Mouse (Mus musculus) heart, embryonic 10.5 days (tissue): ENCODE results near the gene Cldn15. TPM values are rescaled to one million over a fixed set of nuclear protein-coding genes. Genes with fewer than 3 reads are reported as not detected.
A peak's percentile ranks its signal among the peaks of the same experiment; 100 is the strongest.

Experiments used
- DNase-seq: peaks from one replicate; pipeline ENCODE4 v3.0.0-alpha.2; 2017; ENCODE audit warnings: low spot score
- H3K27ac ChIP-seq: fragments of 300-500 bp; sonication (generic); 2 replicates; pipeline ENCODE4 v1.5.1; 2016; ENCODE audit warnings: mild to moderate bottlenecking
- H3K27me3 ChIP-seq: fragments of 300-500 bp; sonication (generic); 2 replicates; pipeline ENCODE4 v1.6.1; 2016; ENCODE audit warnings: mild to moderate bottlenecking; ENCODE audit not compliant: poor library complexity, insufficient read depth, severe bottlenecking
- H3K36me3 ChIP-seq: fragments of 300-500 bp; sonication (generic); 2 replicates; pipeline ENCODE4 v1.6.1; 2016; ENCODE audit warnings: mild to moderate bottlenecking, moderate library complexity
- H3K4me1 ChIP-seq: fragments of 300-500 bp; sonication (generic); 2 replicates; pipeline ENCODE4 v1.6.1; 2016; ENCODE audit warnings: mild to moderate bottlenecking
- H3K4me3 ChIP-seq: fragments of 300-500 bp; sonication (generic); 2 replicates; pipeline ENCODE4 v1.5.1; 2016; ENCODE audit warnings: mild to moderate bottlenecking, moderate library complexity
- H3K9me3 ChIP-seq: fragments of 300-500 bp; sonication (generic); 2 replicates; pipeline ENCODE4 v1.6.1; 2016; ENCODE audit warnings: mild to moderate bottlenecking, moderate library complexity
- WGBS: fragments of 180-500 bp; shearing (Covaris S2); methylation state at CpG from one replicate; pipeline ENCODE4 v1.1.7; 2016; 5-methylcytosine and 5-hydroxymethylcytosine counted together
- polyA plus RNA-seq: library from polyadenylated mRNA; unstranded; fragments of >200 nt; fragmentation: Nextera tagmentation; extraction: Ambion mirVana; gene quantifications from 2 replicates; pipeline ENCODE4 v1.2.1, GENCODE M21; 2016

Gene Cldn15
- polyA plus RNA-seq: 0.50 and 0.69 TPM in 2 replicates

DNA sequence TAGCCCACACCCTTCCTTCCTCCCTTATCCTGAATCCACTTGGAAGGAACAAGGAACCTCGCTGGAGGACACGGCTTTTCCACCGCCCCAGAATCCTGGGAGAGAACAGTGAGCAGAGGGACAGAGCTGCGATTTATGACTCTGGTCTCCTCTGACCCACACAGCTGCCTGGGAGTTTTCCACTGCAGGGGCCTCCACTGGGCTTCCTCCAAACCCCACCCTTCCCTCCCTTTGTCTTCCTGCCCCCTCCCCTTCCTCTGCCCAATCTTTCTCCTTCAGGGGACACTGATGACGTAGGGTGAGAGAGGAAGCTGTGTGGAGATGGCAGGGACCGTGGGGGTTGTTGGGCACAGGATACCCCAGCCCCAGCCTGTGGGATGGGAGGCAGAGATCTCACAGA is at the start of gene Cldn15:
TSS of gene Cldn15 (plus strand) at position 286 of the 400 bp plus-strand sequence.
- WGBS: 65% methylated on average over 6 of the region's 6 CpGs
- Histone ChIP-seq H3K4me1 (peaks cover 47% of the 10 kb centered on the region), H3K27me3 (no peaks in the 10 kb centered on the region), H3K4me3 (no peak within 1 kb of the TSS), H3K27ac (peak within 1 kb of the TSS; percentile 79), H3K36me3 (peaks cover 43% of the 10 kb centered on the region), H3K9me3 (no peaks in the 10 kb centered on the region)
- DNase-seq: no peak

DNA sequence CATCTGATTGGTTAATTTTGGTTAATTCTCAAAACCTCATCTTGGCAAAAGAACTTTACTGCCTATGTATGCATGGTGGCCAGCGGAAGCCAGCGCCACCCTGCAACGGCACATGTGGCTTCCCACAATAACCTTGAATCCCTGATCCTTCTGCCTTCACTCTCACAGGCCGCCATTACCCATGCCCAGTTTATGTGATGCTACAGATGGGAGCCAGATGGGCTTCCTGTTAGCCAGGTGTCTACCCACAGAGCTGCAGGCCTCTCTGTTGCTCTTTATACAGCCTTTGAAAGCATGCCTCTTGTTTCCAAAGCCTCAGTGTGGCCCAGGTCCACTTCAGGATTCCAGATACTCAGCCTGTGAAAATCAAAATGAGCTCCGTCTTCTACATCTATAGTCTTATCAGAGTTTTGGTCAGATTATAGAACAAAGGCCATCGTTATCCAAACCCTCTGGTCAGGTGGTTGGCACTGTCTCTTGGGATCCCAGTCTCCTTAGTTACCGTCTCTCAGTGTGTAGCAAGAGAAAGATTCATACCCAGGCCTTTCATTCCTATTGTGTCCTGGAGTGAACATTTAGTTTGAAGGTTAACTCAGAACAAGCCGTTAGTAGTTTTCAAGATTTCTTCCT is 48.7 kb upstream of the Cldn15 start:
- Histone ChIP-seq H3K4me3 (no peak overlapping the region), H3K4me1 (peaks cover 6% of the 10 kb centered on the region), H3K9me3 (no peaks in the 10 kb centered on the region), H3K27ac (no peak overlapping the region), H3K36me3 (peaks cover 12% of the 10 kb centered on the region), H3K27me3 (no peaks in the 10 kb centered on the region)
- 93% methylated on average over 8 of the region's 8 CpGs for WGBS
- DNase-seq: no peak

DNA sequence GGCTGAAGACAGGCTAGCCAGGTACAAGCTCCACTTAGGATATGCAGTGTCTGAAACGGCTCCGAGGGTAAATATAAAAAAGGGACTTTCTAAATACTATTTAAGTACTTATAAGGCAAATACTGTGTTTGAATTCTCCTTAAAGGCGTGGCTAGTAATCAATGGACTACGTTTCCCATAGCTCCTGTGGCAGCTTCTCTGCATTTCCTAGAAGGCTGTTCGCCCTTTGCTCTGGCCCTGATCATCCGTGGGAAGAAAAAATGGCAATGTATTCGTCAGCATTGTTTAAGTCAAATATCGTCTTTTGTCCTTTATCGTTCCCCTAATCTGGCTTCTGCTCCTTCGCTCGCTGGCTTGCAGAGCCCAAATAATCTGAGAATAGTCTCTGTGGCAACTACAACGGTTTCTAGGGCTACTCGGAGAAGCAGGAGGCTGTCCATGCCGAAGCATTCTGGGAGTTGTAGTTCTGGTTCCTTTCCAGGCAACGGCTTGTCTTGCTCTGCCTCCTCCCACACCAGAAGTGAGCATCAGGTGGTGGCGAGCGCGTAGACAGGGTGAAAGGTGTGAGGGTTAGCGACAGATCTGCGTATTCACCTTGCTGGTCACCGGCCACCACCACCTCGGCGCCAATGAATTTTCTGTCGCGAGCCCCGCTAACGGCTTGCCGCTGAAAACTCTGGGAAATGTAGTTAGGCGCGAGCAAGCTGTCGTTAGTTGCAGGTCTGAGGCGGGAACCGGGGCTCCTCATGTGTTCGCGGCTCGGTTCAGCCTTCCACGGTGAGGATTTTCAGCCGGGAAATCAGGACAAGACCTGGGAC is 47.6 kb upstream of the Cldn15 start:
- H3K4me3 ChIP-seq: peak overlapping the region; percentile 69
- peaks cover 9% of the 10 kb centered on the region for H3K4me1 ChIP-seq
- no peaks in the 10 kb centered on the region for H3K9me3 ChIP-seq
- H3K36me3 ChIP-seq: peaks cover under 1% of the 10 kb centered on the region; the same call in 1 of the 2 replicates
- peak; percentile 94 for DNase-seq
- H3K27ac ChIP-seq: peak overlapping the region; percentile 86
- WGBS: 4% methylated on average over 38 of the region's 38 CpGs
- H3K27me3 ChIP-seq: no peaks in the 10 kb centered on the region

DNA sequence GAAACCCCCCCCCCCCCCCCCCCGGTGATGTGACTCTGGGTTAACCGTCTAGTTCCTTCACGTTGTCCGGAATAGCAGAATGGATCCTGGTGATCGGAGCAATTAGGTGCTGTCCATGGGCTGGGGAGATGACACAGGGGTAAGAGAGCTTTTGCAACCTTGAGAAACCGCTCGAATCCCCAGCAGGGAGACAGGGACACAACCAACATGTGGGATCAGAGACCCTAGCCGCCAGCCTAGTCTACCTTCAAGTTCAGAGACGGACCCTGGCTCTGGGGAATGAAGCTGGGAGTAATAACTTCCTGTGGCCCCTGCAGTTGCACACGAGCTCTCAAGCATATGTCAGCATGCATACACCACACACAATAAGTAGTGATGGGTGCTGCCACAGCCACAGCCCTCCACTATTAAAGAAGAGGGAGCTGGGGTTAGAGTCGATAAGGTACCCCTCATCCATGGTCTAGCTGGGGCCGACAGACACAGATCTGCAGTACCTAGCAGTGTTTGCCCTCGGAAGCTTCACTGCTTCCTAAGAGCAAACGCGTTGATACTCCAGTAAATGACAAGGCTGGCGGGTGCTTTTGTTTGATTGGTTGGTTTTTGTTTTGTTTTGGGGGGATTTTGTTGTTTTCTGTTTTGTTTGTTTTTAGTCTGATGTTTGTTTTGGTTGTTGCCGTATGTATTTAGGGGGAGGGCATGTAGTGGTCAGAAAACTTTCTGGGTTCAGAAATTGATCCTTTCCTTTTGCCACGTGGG is 46.7 kb upstream of the Cldn15 start:
- Histone ChIP-seq H3K27ac (peak overlapping the region; percentile 86), H3K36me3 (0 out of 2 replicates have a peak, but pooled peaks cover 1% of the 10 kb centered on the region), H3K4me1 (peaks cover 10% of the 10 kb centered on the region), H3K27me3 (no peaks in the 10 kb centered on the region), H3K4me3 (peak overlapping the region; percentile 69), H3K9me3 (no peaks in the 10 kb centered on the region)
- WGBS: 19% methylated on average over 18 of the region's 18 CpGs
- DNase-seq: no peak

DNA sequence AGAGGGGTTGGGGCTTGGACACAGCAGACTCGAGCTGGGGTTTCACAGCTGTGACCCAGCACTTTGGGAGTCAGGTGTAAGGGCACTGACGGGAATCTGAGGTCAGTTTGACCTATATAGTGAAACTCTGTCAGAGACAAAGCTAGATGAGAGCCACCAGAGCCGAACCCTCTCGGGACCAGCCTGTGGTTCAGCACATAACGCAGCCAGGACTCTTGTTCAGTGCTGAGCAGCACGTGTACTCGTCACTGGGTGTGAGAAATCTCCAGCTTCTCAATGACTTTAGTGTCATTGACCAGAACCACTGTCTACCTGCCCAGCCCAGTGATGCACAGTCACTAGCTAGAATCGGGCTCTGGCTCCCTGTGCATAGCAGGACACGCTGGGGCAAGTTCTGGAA is 43.6 kb upstream of the Cldn15 start:
- H3K9me3 ChIP-seq: no peaks in the 10 kb centered on the region
- H3K4me1 ChIP-seq: peaks cover 10% of the 10 kb centered on the region
- 85% methylated on average over 9 of the region's 9 CpGs for WGBS
- 0 out of 2 replicates have a peak, but pooled peaks cover 5% of the 10 kb centered on the region for H3K36me3 ChIP-seq
- H3K4me3 ChIP-seq: no peak overlapping the region
- no peaks in the 10 kb centered on the region for H3K27me3 ChIP-seq
- H3K27ac ChIP-seq: no peak overlapping the region
- no peak for DNase-seq

DNA sequence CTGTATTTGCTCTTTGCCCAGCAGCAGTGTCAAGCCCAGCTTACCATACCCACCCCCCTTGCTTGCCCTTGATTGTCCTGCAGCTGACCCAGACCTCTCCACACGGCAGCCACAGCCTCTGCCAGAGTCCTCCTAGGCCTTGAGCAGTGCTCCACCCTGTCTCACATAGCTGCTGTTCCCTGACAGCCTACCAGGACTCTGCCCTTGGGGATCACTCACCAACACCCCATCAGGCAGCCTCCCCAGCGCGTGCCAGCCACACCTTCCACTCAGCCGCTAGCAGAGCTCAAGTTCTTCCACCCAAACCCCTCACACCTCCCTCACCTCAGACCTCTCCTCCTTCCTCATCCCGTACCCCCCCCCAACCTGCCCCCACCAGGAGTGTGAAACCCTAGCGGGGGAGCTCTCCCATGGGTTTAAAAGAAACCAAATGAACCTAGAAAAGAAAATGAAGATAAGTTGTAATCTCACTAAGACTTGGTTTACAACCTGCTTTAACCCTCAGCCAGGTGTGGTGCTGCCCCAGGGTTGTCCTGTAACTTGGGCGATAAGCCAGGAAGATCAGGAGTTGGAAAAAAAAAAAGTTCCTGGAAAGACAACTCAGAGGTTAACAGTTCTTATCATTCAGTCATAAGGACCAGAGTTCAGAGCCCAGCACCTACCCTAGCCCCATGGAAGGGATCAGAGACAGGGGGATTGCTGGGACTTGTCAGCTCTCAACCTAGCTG is 42.5 kb upstream of the Cldn15 start:
- no peak for DNase-seq
- WGBS: 50% methylated on average over 7 of the region's 7 CpGs
- no peak overlapping the region for H3K4me3 ChIP-seq

DNA sequence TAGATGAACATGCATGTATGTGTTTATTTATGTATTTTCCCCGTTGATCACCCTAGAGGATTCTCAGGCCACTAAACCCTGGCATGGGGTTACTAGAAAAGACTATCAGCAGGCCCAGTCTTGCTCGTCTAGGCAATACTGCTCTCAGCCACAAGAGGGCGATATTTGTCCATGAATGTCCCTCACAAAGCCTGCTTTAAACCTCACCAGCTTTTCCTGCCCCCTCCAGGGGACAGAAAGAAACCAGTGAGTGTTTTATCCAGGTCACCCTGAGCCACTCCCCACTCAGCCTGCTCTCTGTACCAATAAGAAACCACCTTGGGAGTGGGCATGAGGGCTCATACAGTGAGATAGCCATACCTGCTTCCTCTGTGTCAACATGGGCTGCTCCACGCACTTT is 37.3 kb upstream of the Cldn15 start:
- 0 out of 2 replicates have a peak, but pooled peaks cover 5% of the 10 kb centered on the region for H3K36me3 ChIP-seq
- no peaks in the 10 kb centered on the region for H3K27me3 ChIP-seq
- H3K4me3 ChIP-seq: no peak overlapping the region
- peaks cover 4% of the 10 kb centered on the region; the same call in 1 of the 2 replicates for H3K4me1 ChIP-seq
- peak; percentile 91 for DNase-seq
- H3K9me3 ChIP-seq: no peaks in the 10 kb centered on the region
- 20% methylated on average over 4 of the region's 4 CpGs for WGBS
- H3K27ac ChIP-seq: peak overlapping the region; percentile 62

More for the DNA sequence above, 42.5 kb upstream of the Cldn15 start:
- Histone ChIP-seq H3K36me3 (0 out of 2 replicates have a peak, but pooled peaks cover 5% of the 10 kb centered on the region), H3K9me3 (no peaks in the 10 kb centered on the region), H3K27me3 (no peaks in the 10 kb centered on the region), H3K27ac (0 out of 2 replicates have a peak overlapping the region, but pooled peaks have one; percentile 23), H3K4me1 (peaks cover 10% of the 10 kb centered on the region)

DNA sequence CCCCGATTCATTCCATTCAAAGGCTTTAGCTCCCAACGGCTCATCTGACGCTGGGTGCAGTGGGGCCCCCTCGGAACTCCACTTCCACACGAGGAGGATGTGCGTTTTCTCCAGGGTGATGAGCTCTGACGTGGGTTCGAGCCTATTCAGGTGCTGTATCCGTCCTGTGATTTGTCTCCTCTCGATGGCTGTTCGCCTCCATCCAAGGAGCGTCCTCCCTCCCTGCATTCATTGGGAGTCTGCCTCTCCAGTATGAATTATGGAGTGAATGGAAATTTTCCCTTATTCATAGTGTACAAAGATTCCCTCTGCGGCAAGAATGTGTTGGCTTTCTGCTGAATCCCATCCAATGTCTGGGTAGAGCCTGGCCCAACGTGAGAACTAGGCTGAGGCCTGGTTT is 34.5 kb upstream of the Cldn15 start:
- Histone ChIP-seq H3K9me3 (no peaks in the 10 kb centered on the region), H3K4me3 (no peak overlapping the region), H3K36me3 (no peaks in the 10 kb centered on the region), H3K27me3 (no peaks in the 10 kb centered on the region), H3K27ac (no peak overlapping the region), H3K4me1 (peaks cover 4% of the 10 kb centered on the region; the same call in 1 of the 2 replicates)
- 84% methylated on average over 14 of the region's 14 CpGs for WGBS
- DNase-seq: no peak

DNA sequence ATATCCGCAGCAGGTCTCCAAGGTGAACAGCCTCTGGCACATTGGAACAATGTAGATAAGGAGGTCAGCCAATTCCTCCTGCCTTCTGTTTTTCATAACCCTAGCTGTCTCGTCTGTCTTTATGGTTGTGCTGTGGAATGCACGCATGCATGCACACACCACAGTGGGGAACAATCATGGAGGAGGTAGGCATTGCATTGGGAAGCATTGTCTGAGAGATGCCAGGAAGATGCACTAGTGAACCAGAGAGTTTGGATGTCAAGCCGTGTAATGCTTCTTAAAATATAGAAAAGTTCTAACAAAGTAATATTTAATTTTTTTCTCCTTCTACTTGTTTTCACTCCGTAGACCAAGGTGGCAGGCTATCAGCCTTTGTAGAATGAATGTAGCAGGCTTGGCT is 33.5 kb upstream of the Cldn15 start:
- no peak for DNase-seq
- no peaks in the 10 kb centered on the region for H3K9me3 ChIP-seq
- H3K36me3 ChIP-seq: no peaks in the 10 kb centered on the region
- H3K4me3 ChIP-seq: no peak overlapping the region
- no peak overlapping the region for H3K27ac ChIP-seq
- no peaks in the 10 kb centered on the region for H3K27me3 ChIP-seq
- 81% methylated on average over 5 of the region's 5 CpGs for WGBS
- peaks cover 4% of the 10 kb centered on the region; the same call in 1 of the 2 replicates for H3K4me1 ChIP-seq

DNA sequence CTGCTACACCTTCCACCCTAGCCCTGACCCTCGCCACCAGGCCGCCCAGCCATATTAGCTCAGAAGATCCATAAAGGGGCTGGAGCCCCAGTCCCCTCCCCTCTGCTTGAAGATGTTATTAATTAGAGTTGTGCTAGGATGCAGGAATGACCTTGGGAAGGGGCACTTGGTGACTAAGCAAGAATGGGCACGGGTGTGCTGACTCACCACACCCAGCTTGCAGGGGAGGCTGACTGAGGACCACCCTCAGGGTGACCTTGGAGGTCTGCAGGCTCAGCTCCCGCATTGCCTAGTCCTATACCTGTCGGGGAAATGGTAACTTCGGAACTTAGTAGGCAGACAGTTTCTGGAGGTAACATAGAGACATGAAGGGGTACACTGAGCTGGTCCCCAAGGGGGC is 32.5 kb upstream of the Cldn15 start:
- H3K27me3 ChIP-seq: no peaks in the 10 kb centered on the region
- no peaks in the 10 kb centered on the region for H3K36me3 ChIP-seq
- no peak overlapping the region for H3K27ac ChIP-seq
- H3K4me1 ChIP-seq: peaks cover 4% of the 10 kb centered on the region; the same call in 1 of the 2 replicates
- H3K9me3 ChIP-seq: no peaks in the 10 kb centered on the region
- 83% methylated on average over 6 of the region's 6 CpGs for WGBS
- H3K4me3 ChIP-seq: no peak overlapping the region
- DNase-seq: no peak

DNA sequence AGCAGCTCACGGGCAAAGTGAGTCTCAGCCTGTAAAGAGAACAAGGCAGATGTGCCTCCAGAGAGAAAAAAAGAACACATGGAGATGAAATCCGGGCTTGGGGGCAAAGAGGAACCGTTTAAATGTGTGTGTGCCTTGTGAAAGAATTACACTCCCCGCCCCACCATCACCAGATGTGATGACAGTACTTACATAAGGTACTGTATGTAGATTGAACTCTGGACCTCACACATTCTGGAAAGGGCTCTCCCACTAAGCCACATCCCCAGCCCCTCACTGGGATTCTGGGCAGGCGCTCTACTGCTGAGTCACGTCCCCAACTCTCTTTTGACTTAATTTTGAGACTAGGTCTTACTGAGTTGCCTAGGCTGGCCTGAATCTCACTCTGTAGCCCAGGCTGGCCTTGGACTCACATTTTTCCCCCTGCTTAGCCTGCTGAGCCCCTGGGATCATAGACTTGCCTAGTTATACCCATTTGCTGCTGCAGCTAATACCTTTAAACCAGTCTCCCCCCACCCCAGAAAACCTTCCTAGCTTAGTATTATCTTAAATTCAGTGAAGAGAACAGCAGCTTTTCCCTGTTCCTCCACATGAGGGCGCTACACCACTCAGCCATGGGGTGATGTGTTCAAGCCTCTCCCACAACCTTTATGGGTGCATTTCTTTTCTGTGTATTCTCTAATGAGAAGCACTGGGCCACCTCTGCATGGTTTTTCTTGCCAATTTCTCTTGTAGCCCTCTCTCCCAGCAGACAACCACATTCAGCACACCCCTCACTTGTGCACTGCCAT is 30.3 kb upstream of the Cldn15 start:
- Histone ChIP-seq H3K4me1 (no peaks in the 10 kb centered on the region), H3K27ac (no peak overlapping the region), H3K36me3 (no peaks in the 10 kb centered on the region), H3K4me3 (no peak overlapping the region), H3K27me3 (no peaks in the 10 kb centered on the region), H3K9me3 (0 out of 2 replicates have a peak, but pooled peaks cover 2% of the 10 kb centered on the region)
- no peak for DNase-seq
- 56% methylated on average over 7 of the region's 7 CpGs for WGBS
